Mouse (Mus musculus): ENCODE data around the gene Angptl1. TPM values are rescaled to one million over a fixed set of nuclear protein-coding genes. Genes with fewer than 3 reads are reported as not detected.

Gene Angptl1
- polyA plus RNA-seq, 1 experiment from 2014 or later, result 3.5 TPM

DNA sequence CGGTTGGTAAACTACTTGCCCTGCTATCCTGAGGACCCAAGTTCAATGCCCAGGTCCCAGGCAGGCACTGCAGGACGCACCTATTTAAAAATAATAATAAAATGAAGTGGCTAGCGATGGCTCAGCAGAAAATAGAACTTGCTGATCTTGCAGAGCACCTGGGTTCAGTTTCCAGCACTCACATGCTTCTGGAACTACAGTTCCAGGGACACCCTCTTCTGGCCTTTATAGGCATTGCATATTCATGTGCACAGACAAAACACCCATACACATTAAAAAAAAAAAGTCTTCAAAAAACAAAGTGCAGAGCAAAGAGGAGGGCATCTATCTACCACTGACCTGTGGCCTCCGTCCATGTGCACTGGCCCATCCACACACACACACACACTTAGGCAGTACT is 53.2 kb downstream of the Angptl1 start:
- WGBS, result 93% methylated on average over 4 of the region's 4 CpGs
- Histone ChIP-seq H3K4me2 (ENCODE audit: low read depth, low read length) (no peak overlapping the region), H3K4me3 (ENCODE audit: low read length) (no peak overlapping the region), H3K4me1 (replicated peaks; ENCODE audit: control insufficient read depth, insufficient read depth, low read length) (no peaks in the 10 kb centered on the region), H3K9me3 (ENCODE audit: control insufficient read depth, low read length) (no peaks in the 10 kb centered on the region), H3K27ac (ENCODE audit: low read length) (no peak overlapping the region), H3K9ac (ENCODE audit: low read length) (no peak overlapping the region), H3K36me3 (ENCODE audit: control insufficient read depth, insufficient read depth, low read length) (peaks cover 4% of the 10 kb centered on the region; the same call in 1 of the 2 replicates), H3K27me3 (ENCODE audit: control insufficient read depth, insufficient read depth, low read depth, low read length) (no peaks in the 10 kb centered on the region)
- ATAC-seq (ENCODE audit: low read depth), result no peak

DNA sequence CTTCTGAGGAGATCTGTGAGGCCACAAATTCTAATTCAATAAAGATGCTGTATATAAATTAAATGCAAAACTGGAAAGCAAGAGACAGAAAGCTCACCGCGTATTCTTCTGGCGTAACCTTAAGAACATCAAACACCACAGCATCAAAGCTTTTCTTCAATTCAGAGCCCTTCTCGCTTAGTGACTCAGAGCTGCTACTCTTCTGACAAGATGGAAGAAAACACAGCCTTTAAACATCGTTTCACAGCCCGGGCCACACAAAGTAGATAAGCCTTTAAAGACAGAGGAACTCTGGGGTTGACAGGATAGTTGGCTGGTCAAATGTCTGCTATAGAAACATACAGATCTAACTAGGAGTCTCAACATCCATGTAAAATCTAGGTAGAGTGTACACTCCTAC is 63.3 kb downstream of the Angptl1 start:
- ATAC-seq (ENCODE audit: low read depth), result no peak

DNA sequence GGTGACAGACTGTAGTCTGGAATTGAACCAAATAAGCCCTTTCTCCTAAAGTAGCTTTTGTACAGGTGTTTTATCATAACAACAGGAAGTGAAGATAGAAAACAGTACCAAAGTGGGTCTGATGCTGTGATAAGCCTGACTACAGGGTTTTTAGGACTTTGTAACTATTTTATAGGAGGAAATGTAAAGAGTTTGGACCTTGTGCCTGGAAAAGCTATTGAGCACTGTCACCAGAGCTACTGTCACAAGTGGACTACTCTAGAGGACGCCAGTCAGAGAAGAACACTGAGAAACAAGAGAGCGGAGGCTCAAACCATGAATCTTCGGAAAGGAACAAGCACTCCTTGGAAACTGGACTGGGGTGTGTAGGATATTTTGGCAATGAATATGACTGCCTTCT is 65.5 kb downstream of the Angptl1 start:
- no peak for ATAC-seq (ENCODE audit: low read depth)
- Histone ChIP-seq H3K4me1 (replicated peaks; ENCODE audit: control insufficient read depth, insufficient read depth, low read length) (no peaks in the 10 kb centered on the region), H3K4me2 (ENCODE audit: low read depth, low read length) (no peak overlapping the region), H3K4me3 (ENCODE audit: low read length) (no peak overlapping the region), H3K27ac (ENCODE audit: low read length) (no peak overlapping the region), H3K9me3 (ENCODE audit: control insufficient read depth, low read length) (no peaks in the 10 kb centered on the region), H3K9ac (ENCODE audit: low read length) (no peak overlapping the region), H3K36me3 (ENCODE audit: control insufficient read depth, insufficient read depth, low read length) (no peaks in the 10 kb centered on the region), H3K27me3 (ENCODE audit: control insufficient read depth, insufficient read depth, low read depth, low read length) (no peaks in the 10 kb centered on the region)
- 88% methylated on average over 3 of the region's 3 CpGs for WGBS

More for the DNA sequence above, 63.3 kb downstream of the Angptl1 start:
- Histone ChIP-seq H3K27me3 (ENCODE audit: control insufficient read depth, insufficient read depth, low read depth, low read length) (no peaks in the 10 kb centered on the region), H3K4me1 (replicated peaks; ENCODE audit: control insufficient read depth, insufficient read depth, low read length) (no peaks in the 10 kb centered on the region), H3K27ac (ENCODE audit: low read length) (no peak overlapping the region), H3K4me3 (ENCODE audit: low read length) (no peak overlapping the region), H3K36me3 (ENCODE audit: control insufficient read depth, insufficient read depth, low read length) (no peaks in the 10 kb centered on the region), H3K4me2 (ENCODE audit: low read depth, low read length) (no peak overlapping the region), H3K9ac (ENCODE audit: low read length) (no peak overlapping the region), H3K9me3 (ENCODE audit: control insufficient read depth, low read length) (no peaks in the 10 kb centered on the region)
- 76% methylated on average over 6 of the region's 6 CpGs for WGBS

DNA sequence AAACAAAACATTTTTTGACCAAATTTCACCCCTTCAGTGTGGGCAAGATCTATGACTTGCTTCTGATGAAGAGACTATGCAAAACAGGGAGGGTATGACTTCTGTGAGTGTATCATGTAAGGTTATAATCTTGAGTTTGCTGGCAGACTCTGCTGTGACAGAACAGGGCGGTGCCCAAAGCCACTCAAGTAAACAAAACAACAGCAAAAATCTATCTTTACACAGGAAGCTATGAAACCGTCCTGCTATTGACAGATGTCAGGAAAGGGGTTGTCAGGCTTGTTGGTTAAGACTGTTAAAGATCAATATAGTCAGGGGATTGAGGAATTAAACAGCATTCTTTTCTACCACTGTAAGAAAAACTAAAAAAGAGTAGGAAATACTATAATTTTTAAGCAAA is 67.3 kb downstream of the Angptl1 start:
- no peaks in the 10 kb centered on the region for H3K9me3 ChIP-seq (ENCODE audit: control insufficient read depth, low read length)
- H3K4me2 ChIP-seq (ENCODE audit: low read depth, low read length), result no peak overlapping the region
- WGBS, result 60% methylated on average over 2 of the region's 2 CpGs
- ATAC-seq (ENCODE audit: low read depth), result no peak
- no peak overlapping the region for H3K27ac ChIP-seq (ENCODE audit: low read length)
- no peaks in the 10 kb centered on the region for H3K36me3 ChIP-seq (ENCODE audit: control insufficient read depth, insufficient read depth, low read length)
- no peak overlapping the region for H3K9ac ChIP-seq (ENCODE audit: low read length)
- no peaks in the 10 kb centered on the region for H3K4me1 ChIP-seq (replicated peaks; ENCODE audit: control insufficient read depth, insufficient read depth, low read length)
- H3K27me3 ChIP-seq (ENCODE audit: control insufficient read depth, insufficient read depth, low read depth, low read length), result no peaks in the 10 kb centered on the region
- H3K4me3 ChIP-seq (ENCODE audit: low read length), result no peak overlapping the region

DNA sequence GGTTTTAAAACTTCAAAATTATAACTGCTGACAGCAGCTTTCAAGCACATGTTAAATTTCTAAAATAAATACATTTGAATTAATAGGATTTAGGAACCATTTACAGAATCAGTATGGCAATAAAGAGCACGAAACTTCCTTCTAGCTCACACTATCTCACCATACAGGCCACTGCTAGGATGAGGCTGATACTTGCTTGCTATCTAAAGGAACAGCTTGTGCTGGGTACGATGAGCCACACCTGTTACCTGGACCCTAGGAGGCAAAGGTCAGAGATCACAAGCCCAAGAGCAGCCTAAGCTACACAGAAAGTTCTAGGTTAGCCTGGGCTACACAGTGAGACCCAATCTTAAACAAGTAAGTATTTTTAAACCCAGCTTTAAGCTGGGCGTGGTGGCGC is 70.9 kb downstream of the Angptl1 start:
- WGBS, result 91% methylated on average over 4 of the region's 4 CpGs

DNA sequence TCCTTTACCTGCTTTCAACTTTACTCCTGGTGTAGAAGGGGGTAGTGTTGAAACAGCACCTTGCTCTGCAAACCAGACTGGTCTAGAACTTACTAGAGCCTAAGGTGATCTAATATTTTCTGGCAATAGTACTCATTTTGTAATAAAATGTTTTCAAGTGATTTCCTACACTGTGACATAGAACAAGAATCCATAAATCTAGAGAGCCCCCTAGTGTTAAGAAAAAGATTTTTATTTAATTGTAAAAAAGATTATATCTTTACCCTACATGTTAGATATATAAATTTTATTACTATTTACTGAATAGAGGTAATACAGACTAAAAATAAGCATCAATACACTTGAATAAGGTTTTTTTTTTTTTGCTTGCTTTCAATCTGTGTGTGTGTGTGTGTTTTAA is 71.5 kb downstream of the Angptl1 start:
- H3K4me1 ChIP-seq (replicated peaks; ENCODE audit: control insufficient read depth, insufficient read depth, low read length), result peaks cover 3% of the 10 kb centered on the region; the same call in 1 of the 2 replicates
- H3K4me3 ChIP-seq (ENCODE audit: low read length), result no peak overlapping the region
- H3K9ac ChIP-seq (ENCODE audit: low read length), result no peak overlapping the region
- no peaks in the 10 kb centered on the region for H3K27me3 ChIP-seq (ENCODE audit: control insufficient read depth, insufficient read depth, low read depth, low read length)
- ATAC-seq (ENCODE audit: low read depth), result no peak
- no peaks in the 10 kb centered on the region for H3K9me3 ChIP-seq (ENCODE audit: control insufficient read depth, low read length)
- H3K36me3 ChIP-seq (ENCODE audit: control insufficient read depth, insufficient read depth, low read length), result no peaks in the 10 kb centered on the region
- no peak overlapping the region for H3K27ac ChIP-seq (ENCODE audit: low read length)
- H3K4me2 ChIP-seq (ENCODE audit: low read depth, low read length), result no peak overlapping the region

More for the DNA sequence above, 70.9 kb downstream of the Angptl1 start:
- Histone ChIP-seq H3K4me1 (replicated peaks; ENCODE audit: control insufficient read depth, insufficient read depth, low read length) (peaks cover 3% of the 10 kb centered on the region; the same call in 1 of the 2 replicates), H3K4me3 (ENCODE audit: low read length) (no peak overlapping the region), H3K4me2 (ENCODE audit: low read depth, low read length) (no peak overlapping the region), H3K9ac (ENCODE audit: low read length) (no peak overlapping the region), H3K27ac (ENCODE audit: low read length) (no peak overlapping the region), H3K9me3 (ENCODE audit: control insufficient read depth, low read length) (no peaks in the 10 kb centered on the region), H3K27me3 (ENCODE audit: control insufficient read depth, insufficient read depth, low read depth, low read length) (no peaks in the 10 kb centered on the region), H3K36me3 (ENCODE audit: control insufficient read depth, insufficient read depth, low read length) (no peaks in the 10 kb centered on the region)
- ATAC-seq (ENCODE audit: low read depth), result no peak

Other genes starting within 250 kb of the Angptl1 start
- 14.0 and 17.0 TPM in 2 replicates for gene Tor3a, start 164.2 kb upstream of the Angptl1 start, polyA plus RNA-seq (2015; fragmentation: Nextera tagmentation; extraction: Ambion mirVana)
- gene Fam20b, start 119.5 kb upstream of the Angptl1 start, polyA plus RNA-seq (2015; fragmentation: Nextera tagmentation; extraction: Ambion mirVana), result 19.7 and 23.6 TPM in 2 replicates
- 68.8 and 75.8 TPM in 2 replicates for gene Ralgps2, start 101.1 kb downstream of the Angptl1 start, polyA plus RNA-seq (2015; fragmentation: Nextera tagmentation; extraction: Ambion mirVana)